Mouse (Mus musculus) thymus, postnatal 25 days (tissue): Measurements from ENCODE around the gene Fbxw10.

Source experiments
- DNase-seq: peaks from one replicate; pipeline ENCODE4 v3.0.0; 2022

The Fbxw10 gene

GRCm38 (mm10) chr11:62911362-62911761 is 64.5 kb downstream of the Fbxw10 start:
- no peak for DNase-seq

DNA sequence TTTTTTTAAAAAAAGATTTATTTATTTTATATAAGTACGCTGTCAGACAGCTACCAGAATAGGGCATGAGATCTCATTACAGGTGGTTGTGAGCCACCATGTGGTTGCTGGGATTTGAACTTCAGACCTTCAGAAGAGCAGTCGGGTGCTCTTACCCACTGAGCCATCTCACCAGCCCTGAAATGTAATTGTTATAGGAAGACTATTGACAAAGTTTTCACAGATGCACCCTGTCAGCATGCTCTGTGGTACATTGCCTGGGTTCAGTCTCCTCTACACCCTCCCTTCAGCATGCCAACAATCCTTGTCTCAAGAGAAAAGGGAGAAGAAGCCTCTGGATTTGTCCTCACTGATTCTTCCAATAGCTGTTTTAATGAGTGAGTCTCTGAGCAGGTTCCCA is 66.3 kb downstream of the Fbxw10 start:
- DNase-seq: no peak

GRCm38 (mm10) chr11:62914532-62914931 is 67.7 kb downstream of the Fbxw10 start:
- DNase-seq: peak; percentile 27

DNA sequence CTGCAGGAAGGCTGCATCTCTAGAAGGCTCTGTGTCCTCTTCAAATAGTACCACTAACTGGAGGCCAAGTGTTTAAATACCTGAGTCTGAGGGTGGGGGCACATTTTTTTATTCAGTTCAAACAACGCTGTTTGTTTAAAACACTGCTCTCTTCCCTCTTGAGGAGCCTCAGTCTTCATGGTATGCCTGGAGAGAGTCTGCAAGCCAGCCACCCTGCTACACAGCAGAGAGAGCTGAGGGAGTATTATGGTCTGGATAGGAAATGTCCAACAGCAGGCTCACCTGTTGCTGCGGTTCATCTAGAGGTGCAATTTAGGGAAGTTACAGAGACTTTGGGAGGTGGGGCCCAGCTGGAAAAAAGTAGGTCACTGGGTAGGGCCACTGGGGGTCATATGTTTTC is 68.6 kb downstream of the Fbxw10 start:
- no peak for DNase-seq

DNA sequence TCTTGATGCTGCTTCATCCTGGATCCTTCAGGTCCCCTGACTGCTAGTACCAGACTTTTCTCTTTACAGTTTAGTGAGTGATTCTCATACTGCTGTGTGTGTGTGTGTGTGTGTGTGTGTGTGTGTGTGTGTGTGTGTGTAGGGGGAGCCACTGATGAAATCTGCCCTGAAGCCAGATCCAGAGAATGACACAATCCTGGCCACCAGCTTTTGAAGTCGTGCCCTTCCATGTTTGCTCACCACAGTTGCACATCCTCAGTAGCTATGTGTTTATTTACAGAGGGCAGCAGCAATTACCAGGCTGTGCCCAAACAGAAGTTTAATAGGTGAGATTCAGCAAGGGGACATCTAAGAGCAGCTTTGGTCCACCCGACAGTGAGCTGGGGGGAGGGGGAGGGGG is 69.9 kb downstream of the Fbxw10 start:
- no peak for DNase-seq

GRCm38 (mm10) chr11:62919946-62920742 is 73.3 kb downstream of the Fbxw10 start:
- DNase-seq: no peak

DNA sequence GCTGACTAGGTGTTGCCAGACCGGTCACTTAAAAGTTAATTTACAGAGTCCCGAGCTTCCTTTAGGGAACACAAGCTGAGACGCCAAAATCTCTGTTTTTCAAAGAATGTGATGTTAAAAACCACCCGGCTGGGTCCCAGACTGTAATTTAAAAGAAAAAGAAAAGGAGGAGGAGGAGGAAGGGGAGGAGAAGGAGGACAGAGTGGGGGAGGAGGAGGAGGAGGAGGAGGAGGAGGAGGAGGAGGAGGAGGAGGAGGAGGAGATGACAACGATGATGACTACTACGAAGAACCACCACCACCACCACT is 73.8 kb downstream of the Fbxw10 start:
- no peak for DNase-seq

DNA sequence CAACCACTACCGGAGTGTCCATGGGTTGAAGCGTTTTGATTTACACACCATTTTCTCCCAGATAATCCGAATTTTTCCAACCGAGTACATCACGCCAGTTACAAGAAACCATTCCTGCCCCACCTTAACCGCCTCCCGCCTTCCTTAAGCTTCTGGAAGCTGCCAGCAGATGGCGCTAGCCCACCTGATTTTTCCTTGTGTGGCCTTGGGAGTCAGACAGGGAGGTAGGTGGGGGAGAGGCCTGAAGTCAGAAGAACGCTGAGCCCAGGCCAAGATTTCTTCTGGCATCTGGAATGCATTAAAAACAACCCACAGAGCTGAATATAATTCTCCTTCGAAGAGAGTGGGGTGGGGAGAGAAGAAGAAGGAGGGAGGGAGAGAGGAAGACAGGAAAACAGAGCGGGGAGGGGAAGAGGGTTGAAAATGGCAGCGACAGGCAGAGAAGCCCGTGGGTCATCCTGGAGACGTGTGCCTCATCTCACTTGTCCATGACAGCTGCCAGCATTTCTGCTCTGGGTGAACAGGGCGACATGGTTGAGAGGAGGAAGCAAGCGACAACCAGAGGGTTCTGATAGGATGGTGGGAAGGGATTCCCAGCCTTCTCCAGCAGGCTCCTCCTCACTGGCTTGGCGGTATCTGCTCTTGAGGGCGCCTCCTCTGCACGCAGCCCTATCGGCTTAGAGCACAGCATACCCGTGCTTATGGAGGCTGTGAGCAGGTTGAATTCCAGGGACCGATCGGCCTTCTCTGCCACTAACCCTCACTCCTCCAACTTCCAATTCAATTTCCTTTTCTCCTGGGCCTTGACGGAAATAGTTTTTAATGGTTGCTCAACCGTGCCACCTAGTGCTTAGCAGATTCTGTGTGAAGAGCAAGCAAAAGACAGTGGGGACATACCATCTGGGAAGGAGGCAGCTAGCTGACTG is 74.4 kb downstream of the Fbxw10 start:
- peak; percentile 56 for DNase-seq

GRCm38 (mm10) chr11:62924091-62924761 is 77.4 kb downstream of the Fbxw10 start:
- no peak for DNase-seq
